Mouse (Mus musculus): ENCODE data around the gene Kdm4c. TPM values are rescaled to one million over a fixed set of nuclear protein-coding genes. Genes with fewer than 3 reads are reported as not detected.
"Not testable (repeated sequence)": the region's sequence is repeated elsewhere in the genome, so short reads cannot be mapped to it uniquely, and the experiment has no call there.

Kdm4c gene
- total RNA-seq, 2 experiments from 2014 or later, result 27.2 to 28.4 TPM

DNA sequence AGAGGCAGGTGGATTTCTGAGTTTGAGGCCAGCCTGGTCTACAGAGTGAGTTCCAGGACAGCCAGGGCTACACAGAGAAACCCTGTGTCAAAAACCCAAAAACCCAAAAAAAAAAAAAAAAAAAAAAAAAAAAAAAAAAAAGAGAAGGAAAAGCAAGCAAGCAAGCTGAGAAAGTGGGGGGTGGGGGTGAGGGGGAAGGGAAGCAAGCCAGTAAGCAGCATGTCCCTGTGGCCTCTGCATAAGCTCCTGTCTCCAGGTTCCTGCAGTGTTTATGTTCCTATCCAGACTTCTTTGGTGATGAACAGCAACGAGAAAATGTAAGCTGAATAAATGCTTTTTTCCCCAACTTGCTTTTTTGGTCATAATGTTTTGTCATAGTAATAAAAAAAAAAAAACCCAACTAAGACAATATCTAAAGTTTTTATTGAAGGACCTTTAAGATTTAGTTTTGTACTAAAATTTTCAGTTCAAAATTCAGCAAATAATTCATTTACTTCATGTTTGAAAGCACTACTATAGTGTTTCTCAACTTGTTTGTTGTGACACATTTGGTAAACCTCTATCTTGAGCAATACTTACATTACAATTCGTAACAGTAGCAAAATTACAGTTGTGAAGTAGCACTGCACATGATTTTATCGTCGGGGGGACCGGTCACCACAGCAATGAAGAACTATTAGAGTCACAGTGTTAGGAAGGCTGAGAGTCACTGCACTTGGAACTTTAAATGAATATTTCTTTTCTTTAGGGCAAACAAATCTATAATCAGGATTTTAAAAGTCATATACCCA is 63.2 kb downstream of the Kdm4c start:
- DNase-seq (ENCODE audit: low spot score in 2 of 2), result no peak

GRCm38 (mm10) chr4:74311135-74311534 is 68.8 kb downstream of the Kdm4c start:
- no peak for DNase-seq (ENCODE audit: low spot score in 2 of 2)

DNA sequence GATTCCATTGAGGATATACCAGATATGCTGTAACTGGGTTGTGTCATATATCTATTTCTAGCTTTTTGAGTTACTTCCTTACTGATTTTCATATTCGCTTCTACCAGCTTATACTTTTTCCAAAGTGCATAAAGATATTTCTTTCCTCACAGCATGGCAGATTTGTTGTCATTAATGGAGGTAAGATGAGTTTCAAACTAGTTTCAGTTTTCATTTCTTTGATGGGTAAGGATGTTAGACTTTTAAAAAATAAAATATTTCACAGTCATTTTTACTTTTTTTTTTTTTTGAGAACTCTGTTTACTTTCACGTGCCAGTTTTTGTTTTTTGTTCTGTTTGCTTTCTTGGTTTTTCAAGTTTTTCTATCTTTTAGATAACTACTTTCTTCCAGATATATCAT is 70.6 kb downstream of the Kdm4c start:
- no peak for DNase-seq (ENCODE audit: low spot score in 2 of 2)

DNA sequence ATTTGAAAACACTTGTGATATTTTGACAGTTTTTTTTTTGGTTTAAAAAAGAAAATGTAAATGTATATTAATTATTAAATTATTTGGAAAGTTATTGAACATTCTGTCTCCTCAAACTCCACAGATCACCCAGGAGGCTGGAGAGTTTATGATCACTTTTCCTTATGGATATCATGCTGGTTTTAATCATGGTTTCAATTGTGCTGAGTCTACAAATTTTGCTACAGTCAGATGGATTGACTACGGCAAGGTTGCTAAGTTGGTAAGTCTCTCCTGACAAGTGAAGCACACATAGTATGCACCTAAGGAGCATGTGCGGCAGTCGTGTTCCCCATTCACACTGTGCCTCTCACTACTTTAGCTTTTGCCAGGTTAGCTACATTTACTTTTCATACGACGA is 73.1 kb downstream of the Kdm4c start:
- DNase-seq (ENCODE audit: low spot score in 2 of 2), result no peak

GRCm38 (mm10) chr4:74319313-74319712 is 77.0 kb downstream of the Kdm4c start:
- no peak for DNase-seq (ENCODE audit: low spot score in 2 of 2)

GRCm38 (mm10) chr4:74357479-74357878 is 115.2 kb downstream of the Kdm4c start:
- DNase-seq (ENCODE audit: low spot score in 2 of 2), result no peak

- no peak for DNase-seq (ENCODE audit: low spot score in 2 of 2)
These were observed 118.0 kb downstream of the Kdm4c start for GRCm38 (mm10) chr4:74360274-74360673.

GRCm38 (mm10) chr4:74386583-74386982 is 144.3 kb downstream of the Kdm4c start:
- DNase-seq (ENCODE audit: low spot score in 2 of 2), result no peak

DNA sequence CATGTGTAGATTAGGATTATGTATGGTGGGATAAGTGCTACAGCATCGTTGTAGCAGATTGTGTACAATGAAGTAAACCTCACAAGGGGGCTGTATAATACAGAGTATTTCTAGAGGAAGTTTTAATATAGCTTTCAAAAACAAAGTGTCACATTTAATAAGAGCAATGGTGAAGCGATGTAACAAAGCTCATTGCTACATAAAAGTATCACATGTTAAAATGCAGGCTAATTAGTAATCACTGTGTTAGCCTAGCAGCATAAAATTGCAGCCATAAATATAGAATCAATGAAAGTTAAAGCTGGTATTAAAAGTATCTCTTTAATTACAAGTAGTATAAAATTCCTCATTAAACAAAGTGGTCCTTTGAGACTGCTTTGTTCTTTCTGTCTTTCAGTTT is 150.9 kb downstream of the Kdm4c start:
- no peak for DNase-seq (ENCODE audit: low spot score in 2 of 2)

- no peak for DNase-seq (ENCODE audit: low spot score in 2 of 2)
These were observed 154.3 kb downstream of the Kdm4c start for GRCm38 (mm10) chr4:74396562-74396961.

GRCm38 (mm10) chr4:74401617-74402313 is 159.5 kb downstream of the Kdm4c start:
- DNase-seq (ENCODE audit: low spot score in 2 of 2), result not testable (repeated sequence)

GRCm38 (mm10) chr4:74408731-74409130 is 166.4 kb downstream of the Kdm4c start:
- DNase-seq (ENCODE audit: low spot score in 2 of 2), result no peak

DNA sequence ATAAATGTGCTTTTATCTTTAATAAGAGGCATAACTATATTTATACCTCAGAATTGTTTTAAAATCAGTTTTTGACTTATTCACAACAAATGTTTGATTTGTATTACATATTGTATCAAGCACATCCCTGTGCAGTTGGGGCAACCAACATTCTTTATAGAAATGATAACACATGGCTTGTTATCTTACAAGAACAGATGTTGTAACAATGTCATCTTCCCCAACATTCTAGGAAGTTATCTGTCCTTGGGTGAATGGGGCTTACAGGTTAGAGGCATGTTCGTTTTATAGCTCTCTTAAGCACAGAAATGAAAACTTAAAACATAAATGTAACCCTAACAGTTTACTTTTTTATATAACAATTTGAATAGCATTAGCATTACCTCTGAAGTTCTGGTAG is 177.5 kb downstream of the Kdm4c start:
- DNase-seq (ENCODE audit: low spot score in 2 of 2), result no peak

Other genes starting within 250 kb of the Kdm4c start
- 1 to 10 TPM; 2.0 to 2.6 TPM for gene Frmd3, start 229.1 kb upstream of the Kdm4c start, total RNA-seq (2021)

Data from layer of hippocampus, adult 18-20 months (tissue).